Mouse (Mus musculus): ENCODE measurements around the gene Gm10153.
"Not testable (repeated sequence)": the region's sequence is repeated elsewhere in the genome, so short reads cannot be mapped to it uniquely, and the experiment has no call there.

The Gm10153 gene

DNA sequence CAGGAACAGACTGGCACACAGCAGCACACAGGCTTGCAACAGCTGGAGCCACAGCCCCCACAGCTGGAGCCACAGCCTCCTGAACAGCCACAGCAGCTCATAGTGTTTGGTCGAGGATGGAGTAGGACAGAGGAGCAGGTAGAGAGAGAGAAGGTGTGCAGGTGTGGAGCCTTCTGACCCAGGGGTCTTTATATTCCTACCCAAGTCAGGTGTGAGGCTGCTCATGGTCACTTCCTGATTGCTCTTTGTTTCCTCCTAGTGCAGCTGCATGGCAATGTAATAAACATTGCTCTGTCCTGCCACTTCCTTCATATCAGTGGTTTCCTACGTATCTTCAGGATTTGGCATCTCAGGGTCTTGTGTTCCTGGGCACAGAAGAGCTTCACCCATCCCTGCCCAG is at the start of gene Gm10153:
Gene Gm10153, minus strand, starts transcription at position 101 of the 400 bp plus-strand sequence.
- DNase-seq: no peak

- DNase-seq: no peak
These were observed 41.4 kb upstream of the Gm10153 start for GRCm38 (mm10) chr7:142231540-142231939.

DNA sequence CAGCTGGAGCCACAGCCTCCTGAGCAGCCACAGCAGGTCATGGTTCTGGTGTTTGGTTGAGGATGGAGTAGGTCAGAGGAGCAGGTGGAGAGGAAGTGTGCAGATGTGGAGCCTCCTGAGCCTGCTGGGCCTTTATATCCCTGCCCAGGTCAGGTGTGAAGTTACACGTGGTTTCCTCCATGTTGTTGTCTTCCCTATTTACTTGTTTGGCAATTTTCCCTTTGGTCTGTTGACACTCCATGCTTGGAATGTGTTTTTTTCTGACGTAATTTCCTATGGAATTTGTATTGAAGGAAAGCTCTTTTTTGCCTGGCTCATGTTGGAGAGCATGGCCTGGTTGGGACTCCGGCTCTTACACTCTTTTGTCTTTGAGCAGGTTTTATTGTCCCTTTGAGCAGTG is 39.7 kb upstream of the Gm10153 start, which contains the start of gene Krtap5-5:
Gene Krtap5-5, minus strand, starts transcription at position 101 of the 400 bp plus-strand sequence.
- DNase-seq: not testable (repeated sequence)

DNA sequence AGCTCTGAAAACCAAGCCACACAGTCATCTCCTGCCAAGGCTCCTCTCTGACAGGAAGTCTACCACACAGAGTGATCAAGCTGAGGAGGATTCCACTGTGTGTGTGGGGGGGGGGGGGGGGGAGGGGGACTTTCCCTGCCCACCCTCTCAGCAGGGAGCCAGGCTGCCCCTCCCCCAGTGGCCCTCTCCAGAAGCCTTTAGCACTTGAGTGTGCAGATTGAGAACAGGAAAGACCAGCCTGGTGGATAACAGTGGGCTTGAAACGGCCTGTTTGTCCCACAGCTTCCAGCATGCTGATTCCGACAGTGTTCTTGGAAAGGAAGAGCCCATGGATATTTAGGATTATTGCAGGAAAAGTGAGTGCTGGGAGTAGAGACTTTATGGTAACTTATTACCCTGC is 34.3 kb upstream of the Gm10153 start:
- DNase-seq: no peak

- DNase-seq: not testable (repeated sequence)
These were observed 21.9 kb upstream of the Gm10153 start for GRCm38 (mm10) chr7:142212136-142212535.

- no peak for DNase-seq
These were observed 21.4 kb upstream of the Gm10153 start, which contains the start of gene Gm7579 for GRCm38 (mm10) chr7:142211559-142211958. Gene Gm7579, plus strand, starts transcription at chr7:142211859.

GRCm38 (mm10) chr7:142206891-142207290 is 16.7 kb upstream of the Gm10153 start:
- not testable (repeated sequence) for DNase-seq

- DNase-seq: no peak
These were observed 15.3 kb upstream of the Gm10153 start for GRCm38 (mm10) chr7:142205488-142205887.

GRCm38 (mm10) chr7:142201064-142201463 is 10.9 kb upstream of the Gm10153 start, which contains the start of gene Krtap5-3:
Gene Krtap5-3, plus strand, starts transcription at chr7:142201364.
- DNase-seq: no peak

- no peak for DNase-seq
These were observed 8.6 kb upstream of the Gm10153 start for GRCm38 (mm10) chr7:142198748-142199147.

DNA sequence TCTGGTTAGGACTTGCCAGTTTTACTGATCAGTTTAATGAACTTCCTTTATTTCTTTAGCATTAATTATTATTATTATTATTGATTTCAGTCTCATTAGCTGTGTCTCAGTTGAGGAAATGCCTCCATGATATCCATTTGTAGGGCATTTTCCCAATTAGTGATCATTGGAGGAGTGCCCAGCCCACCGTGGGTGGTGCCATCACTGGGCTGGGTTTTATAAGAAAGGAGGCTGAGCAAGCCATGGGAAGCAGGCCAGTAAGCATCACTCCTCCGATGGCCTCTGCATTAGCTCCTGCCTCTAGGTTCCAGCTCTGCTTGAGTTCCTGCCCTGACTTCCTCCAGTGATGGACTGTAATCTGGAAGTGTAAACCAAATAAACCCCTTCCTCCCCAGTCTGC is 2.0 kb downstream of the Gm10153 start:
- no peak for DNase-seq

DNA sequence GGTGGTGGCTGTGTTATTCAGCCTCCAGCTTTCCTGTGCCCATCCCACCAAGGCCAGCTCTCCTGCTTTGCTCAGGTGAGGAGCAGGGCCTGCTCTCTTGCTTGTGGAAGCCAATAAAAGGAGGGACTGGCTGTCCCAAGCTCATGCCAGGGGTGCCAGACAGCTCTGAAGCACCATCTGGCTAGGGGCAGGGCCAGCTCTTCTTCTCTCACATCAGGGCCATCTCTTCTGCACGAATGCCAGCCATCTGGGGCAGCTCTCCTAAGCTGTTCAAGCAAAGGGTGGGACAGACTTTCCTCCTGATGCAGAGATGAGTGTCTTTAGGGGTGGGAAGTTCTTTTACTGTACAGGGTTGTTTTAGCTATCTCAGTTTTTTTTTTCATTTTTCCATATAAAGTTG is 9.2 kb downstream of the Gm10153 start:
- DNase-seq: no peak

DNA sequence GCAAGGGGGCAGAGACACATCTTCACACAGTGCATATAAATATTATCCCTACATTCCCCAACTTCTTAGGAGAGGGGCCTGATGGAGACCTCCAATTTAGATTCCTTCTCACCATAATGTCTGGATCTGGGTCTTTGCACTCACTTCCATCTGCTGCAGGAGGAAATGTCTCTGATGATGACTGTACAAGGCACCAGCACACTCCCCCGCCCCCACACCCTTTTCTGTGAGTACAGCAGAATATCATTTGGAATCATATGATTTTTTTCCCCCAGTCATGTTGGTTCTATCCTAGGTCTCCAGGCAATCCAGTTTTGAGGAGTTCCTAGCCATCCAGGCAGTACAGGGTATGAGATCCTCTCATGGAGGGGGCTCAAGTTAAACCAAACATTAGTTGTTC is 11.5 kb downstream of the Gm10153 start:
- DNase-seq: no peak

GRCm38 (mm10) chr7:142175905-142176304 is 14.3 kb downstream of the Gm10153 start, which contains the start of gene Krtap5-2:
Gene Krtap5-2, minus strand, starts transcription at chr7:142176005.
- DNase-seq: not testable (repeated sequence)

DNA sequence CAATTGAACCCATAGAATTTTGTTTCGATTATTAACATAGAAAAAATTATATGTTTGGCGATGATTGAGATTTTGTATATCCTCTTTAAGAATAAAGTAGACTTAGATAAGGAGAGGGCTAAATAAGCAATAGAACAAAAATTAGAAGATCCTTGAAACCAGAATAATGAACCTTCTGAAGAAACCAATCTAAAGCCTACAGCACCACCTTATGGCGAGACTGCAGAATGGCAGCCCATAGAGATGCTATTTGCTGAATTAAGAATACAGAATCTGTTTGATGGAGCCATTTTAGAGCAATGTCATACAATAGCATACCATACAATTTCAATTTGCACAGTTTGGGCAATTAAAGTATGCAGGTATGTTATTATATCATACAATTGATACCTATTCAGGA is 20.4 kb downstream of the Gm10153 start:
- no peak for DNase-seq

DNA sequence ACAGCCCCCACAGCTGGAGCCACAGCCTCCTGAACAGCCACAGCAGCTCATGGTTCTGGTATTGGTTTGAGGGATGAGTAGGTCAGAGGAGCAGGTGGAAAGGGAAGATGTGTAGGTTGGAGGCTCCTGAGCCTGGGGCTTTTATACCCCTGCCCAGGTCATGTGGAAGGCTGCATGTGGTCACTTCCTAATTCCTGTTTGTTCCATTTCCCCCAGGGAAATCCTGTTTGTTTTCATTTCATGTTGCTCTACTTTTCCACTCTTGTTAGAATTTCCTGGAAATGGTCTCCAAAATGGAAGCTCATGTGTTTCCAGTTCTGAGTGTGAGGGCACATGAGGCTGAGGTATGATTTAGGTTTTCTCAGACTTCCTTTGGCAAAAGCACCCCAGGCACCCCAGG is 24.6 kb downstream of the Gm10153 start, which contains the start of gene Gm4553:
Gene Gm4553, minus strand, starts transcription at position 101 of the 400 bp plus-strand sequence.
- DNase-seq: not testable (repeated sequence)

GRCm38 (mm10) chr7:142159366-142159765 is 30.8 kb downstream of the Gm10153 start:
- DNase-seq: no peak

GRCm38 (mm10) chr7:142157013-142157412 is 33.2 kb downstream of the Gm10153 start, which contains the start of gene Gm29735:
Gene Gm29735, minus strand, starts transcription at chr7:142157113.
- not testable (repeated sequence) for DNase-seq

GRCm38 (mm10) chr7:142155308-142155707 is 34.9 kb downstream of the Gm10153 start:
- no peak for DNase-seq

DNA sequence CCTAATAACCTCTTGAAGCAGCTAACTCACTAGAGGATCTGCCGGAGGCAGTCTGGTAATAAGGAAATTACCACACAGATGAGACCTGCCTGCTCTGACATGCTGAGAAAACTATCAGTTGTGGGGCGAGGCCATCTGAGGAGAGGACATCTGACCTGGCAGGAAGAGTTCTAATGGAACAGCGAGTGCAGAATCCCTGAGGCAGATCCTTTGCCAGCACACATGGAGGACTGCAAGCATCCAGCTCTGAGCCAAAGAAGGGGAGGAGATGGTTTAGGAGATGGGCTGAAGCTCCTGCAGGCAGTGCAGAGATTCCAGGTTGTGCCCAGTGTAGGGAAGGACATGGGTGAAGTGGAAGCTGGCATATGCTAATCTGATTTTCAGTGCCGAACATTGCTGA is 38.0 kb downstream of the Gm10153 start:
- DNase-seq: no peak

- DNase-seq: no peak
These were observed 41.6 kb downstream of the Gm10153 start for GRCm38 (mm10) chr7:142148633-142149032.

DNA sequence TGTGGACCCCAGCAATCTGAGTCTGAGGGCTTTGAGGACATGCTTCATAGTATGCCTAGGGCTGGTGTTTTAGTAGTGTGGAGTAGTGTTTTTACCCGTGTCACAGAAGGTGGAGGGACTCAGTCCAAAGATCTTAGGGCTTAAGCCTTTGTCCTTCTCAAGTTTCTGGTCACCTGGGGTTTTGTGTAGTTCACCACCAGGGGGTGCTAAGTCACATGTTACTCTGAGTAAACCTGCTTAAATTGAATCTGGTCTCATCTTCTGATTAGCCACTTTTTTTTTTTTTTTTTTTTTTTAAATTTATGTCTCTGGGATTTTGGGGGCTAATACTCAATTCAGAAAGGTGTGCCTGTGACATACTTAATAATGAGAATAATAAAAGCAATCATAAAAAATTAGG is 44.2 kb downstream of the Gm10153 start:
- DNase-seq: peak in 1 of 2 experiments; percentile 53

DNA sequence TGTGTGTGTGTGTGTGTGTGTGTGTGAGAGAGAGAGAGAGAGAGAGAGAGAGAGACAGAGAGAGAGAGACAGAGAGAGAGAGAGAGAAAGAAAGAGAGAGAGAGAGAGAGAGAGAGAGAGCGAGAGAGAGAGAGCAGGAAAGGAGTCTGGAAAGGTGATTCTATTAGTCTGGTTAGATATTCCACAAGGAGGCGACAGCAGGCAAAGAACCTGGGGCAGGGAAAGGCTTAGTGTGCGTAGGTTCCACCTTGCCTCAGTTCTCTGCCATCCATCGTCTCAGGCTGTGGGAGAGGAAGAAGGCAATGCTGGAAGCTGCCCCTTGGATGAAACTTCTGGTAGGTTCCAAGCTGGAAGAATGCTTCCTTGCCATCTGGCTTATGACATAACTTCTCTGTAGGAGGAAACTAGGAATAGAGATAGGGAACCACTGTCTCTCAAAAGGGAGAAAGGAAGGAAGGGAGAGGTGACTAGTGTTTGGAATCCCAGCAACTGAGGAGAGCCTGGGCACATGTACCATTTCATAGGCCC is 44.7 kb downstream of the Gm10153 start:
- DNase-seq: no peak

GRCm38 (mm10) chr7:142144507-142144906 is 45.7 kb downstream of the Gm10153 start, which contains the start of gene Gm45337:
Gene Gm45337, minus strand, starts transcription at chr7:142144607.
- no peak for DNase-seq
